Mouse (Mus musculus): Measurements from ENCODE around the gene Gm49601. TPM values are rescaled to one million over a fixed set of nuclear protein-coding genes. Genes with fewer than 3 reads are reported as not detected.

Gm49601 gene
- polyA plus RNA-seq (2017; shearing (Covaris generic)), result not detected

DNA sequence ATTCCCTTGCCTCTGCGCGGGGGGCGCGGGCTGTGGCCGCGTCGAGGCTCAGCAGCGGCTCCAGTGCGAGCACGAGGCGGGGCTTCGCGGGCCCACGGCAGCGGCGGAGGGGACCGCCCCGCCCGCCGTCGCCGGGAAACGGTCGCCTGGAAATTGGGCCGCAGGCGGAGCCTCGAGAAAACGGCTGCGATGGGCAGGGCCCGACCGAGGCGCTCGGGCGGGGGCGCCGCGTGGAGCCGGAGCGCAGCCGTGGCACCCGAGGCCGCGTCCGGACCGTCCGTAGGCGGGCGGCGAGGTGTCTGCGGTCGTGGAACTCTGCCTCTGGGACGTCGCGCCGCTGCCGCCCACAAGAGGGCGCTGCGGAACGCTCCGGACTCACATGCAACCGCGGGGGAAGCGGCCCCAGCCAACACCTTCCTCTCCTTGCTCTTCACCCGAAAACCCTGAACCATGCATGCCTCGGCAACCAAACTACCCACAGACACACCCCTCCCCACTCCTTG lies at the start of gene Gm49601:
Gm49601 (minus strand) TSS at position 52 of the 503 bp plus-strand sequence.
- ATAC-seq, result peak; percentile 75

DNA sequence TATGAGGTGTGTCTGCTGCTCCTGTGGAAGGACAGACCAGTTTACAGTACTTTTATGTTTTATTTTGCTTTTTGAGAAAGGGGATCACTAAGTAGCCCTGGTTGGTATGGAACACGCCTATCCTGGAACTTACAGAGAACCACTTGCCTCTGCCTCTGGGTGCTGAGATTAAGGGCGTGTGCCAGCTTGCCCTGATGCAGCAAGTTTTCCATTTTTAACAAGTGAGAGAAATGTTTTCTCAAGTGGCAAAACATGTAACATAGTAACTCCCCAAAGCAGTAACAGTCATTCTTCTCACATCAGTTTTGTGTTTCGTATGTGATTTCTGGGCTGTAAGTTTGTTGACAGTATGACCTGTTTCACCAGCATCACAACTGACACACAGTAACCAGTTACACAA lies 46.8 kb upstream of the Gm49601 start:
- ATAC-seq, result no peak

DNA sequence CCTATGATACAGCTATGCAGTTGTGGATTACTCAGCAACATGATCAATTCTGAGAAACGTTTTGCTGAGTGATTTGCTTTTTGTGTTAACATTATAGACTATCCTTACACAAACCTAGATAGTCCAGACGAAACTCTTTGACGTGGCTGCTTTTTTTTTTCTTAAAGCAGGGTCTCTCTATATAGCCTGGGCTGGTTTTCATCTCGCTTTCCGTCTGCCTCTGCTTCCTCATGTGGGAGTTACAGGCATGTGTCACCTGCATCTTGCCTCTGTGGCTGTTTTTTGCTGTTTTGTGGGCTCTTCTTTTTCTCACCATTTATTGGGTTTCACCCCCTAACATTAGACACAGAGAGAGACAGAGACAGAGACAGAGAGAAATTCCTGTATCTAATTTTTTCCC lies 45.8 kb upstream of the Gm49601 start:
- ATAC-seq, result no peak

DNA sequence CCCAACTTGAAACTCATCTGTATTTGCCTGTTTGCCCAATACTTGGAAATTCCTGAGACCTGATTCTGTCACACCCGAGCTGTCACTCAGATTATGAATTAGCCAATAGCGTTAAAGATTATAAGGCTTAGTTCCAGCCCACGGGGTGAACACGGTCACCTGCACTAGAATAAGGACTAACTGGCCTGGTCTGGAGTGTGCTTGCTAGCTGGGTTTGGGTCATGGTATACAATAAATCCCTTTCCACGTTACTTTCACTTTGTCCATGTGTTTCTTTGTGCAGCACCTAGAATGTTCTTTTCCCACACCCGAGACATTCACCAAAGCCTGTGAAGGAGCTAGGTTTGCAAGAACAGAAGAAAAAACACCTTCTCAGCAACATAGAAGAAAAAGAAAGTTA lies 43.7 kb upstream of the Gm49601 start:
- ATAC-seq, result no peak

DNA sequence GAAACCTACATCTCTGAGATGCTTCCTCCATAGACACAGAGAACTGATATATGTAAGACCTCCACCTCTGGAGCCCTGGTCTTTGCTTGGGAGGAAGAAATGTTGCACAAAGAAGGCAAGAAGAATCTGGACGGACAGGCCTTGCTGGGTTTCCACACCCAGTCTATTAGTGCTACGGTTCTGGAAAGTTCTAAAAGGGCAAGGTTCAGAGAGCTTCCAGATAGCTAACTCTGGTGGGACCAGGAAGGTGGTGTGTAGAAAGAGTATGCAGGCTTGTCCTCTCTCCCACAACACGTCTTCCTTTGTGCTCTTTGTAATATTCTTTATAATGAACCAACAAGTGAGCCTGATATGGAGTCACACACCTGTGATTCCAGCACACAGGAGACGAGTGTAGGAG lies 32.4 kb upstream of the Gm49601 start:
- no peak for ATAC-seq

DNA sequence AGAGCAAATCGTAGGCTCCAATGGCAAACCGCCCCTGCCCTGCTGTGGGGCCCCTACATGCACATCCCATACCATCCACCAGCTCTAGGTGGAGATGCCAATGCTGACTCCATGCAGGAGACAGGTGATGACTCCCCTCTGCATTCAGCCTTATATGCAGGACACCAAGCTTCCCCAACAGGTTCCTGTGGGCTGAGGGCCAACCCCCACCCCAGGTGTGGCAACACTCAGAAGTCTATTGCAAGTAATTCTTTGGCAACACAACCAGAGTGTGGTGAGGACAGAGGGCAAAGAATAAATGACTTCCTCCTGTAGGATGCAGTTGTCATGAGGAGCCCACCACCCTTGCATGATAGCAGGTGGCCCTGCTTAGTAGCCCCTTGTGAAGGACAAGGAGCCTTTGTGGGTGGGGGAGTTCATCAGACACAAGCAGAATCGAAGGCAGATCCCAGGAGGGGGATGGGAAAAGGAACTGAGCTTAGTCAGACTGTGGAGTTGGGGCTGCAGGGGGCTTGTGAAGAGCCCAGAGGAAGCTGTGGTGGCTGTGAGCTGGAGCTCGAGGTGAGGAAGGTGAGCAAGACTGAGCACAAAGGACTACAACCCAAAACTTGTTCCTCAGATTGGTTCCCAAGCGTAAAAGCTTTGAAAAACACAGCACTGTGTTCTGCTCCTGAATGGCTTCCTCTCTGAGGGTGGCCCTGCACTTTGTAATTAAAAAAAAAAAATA lies 29.3 kb upstream of the Gm49601 start:
- no peak for ATAC-seq

DNA sequence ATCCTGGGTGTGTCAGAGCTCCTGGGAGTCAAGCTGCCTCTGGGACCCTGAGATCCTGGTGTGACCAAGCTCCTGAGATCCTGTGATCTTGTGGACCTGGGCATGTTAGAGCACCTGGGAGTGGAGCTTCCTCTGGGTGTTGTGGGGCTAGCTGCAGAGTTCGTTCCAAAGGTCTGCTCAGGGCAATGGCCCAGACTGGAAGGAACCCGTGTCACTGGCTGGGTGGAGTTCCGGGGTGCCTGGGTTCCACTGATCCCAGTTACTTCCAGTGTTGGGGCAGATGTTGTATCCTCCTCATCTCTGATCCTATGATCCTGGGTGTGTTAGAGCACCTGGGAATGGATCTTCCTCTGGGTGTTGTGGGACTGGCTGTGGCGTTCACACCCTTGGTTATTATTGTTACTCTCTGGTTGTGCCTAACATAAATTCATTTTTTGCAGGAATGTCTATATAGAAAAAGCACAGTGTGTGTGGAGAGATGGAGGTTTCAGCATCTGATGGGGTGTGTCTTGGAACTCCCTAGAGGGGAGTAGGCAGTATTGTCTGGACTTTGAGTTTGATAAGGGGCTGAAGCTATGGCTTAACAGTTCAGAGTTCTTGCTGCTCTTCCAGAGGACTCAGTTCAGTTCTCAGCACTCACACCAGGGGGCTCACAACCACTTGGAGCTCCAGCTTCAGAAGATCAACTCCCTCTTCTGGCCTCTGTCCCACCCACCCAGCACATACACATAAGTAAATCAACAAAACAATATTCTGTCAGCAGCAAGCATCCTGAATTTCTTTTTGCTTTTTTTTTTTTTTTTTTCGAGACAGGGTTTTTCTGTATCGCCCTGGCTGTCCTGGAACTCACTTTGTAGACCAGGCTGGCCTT lies 27.3 kb upstream of the Gm49601 start:
- no peak for ATAC-seq

DNA sequence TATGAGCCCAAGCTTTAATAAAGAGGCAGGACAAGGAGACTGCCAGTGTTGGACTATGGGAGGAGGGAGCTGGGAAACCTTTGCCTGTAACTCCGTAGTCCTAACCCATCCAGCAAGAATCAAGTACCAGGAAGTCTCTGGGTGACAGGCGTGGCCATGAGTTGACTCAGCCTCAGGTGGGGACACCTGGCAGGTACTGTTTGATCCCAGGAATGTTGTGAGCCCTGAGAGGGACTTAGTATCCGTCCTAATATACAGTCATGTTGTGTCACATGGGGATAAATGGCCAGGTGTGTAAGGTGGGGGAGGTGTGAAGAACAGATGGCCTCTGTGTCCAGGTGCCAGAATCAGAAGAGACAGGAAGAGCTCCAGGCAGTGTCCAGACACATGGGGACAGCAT lies 22.9 kb upstream of the Gm49601 start:
- no peak for ATAC-seq

DNA sequence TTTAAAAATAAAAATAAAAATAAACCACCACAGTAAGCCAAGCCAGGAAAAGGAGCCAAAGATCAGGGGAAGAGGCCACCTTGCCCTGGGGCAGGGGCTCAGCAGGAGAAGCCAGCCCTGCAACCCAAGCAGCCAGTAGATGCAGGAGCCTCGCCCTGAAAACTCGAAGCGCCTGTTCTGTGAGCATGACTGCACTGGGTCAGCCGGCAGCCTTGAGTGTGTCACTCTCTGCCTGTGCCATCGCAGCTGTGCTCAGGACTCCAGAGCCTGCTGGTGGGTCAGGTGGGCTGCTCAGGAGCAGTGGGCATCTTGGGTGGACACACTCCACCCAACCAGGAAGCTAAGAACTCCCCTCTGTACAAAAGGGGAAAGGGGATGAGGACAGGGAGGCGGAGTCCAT lies 19.1 kb upstream of the Gm49601 start:
- ATAC-seq, result no peak

DNA sequence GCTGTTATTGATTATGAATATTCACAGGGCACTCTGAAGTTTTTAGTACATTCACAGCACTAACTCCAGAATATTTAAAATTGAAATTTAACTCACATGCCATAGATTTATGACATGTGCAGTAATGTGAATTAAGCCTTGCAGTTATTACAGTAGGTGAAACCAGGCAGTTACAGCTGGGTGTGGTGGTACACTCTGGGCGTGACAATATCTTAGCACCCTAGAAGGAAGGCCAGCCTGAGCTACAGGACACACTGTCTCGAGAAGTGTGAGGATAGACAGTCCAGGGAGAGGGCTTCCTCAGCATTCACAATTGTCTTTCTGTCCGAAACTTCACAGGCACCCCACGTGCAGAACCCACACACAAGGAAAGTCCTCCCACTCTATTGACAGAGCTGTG lies 18.3 kb upstream of the Gm49601 start:
- no peak for ATAC-seq

DNA sequence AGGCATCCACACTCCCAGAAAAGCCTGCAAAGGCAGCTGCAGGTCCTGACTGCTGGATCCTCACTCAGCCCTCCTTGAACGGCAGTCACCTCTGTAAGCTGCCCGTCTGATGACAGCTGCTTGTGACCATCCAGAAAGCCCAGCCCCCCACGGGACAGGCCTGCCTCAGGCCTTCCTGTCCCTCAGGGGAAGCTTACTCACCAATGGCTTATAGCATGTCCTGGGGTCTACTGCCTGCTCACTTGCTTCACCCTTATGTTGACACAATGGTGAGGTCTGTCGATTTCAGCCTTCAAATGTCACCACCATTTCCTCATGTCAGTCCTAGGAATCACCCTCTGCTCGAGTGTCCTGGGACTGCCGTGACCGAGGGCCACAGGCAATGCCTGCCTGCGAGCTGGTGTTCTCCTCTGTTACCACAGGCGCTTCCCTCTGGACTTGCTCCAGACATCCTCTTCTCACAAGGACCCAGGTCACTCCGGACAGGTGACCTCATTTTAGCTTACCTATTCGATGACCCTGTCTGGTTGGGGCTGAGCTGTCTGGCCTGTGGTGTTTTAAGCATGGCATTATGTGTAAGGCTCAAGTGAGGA lies 17.3 kb upstream of the Gm49601 start:
- no peak for ATAC-seq

DNA sequence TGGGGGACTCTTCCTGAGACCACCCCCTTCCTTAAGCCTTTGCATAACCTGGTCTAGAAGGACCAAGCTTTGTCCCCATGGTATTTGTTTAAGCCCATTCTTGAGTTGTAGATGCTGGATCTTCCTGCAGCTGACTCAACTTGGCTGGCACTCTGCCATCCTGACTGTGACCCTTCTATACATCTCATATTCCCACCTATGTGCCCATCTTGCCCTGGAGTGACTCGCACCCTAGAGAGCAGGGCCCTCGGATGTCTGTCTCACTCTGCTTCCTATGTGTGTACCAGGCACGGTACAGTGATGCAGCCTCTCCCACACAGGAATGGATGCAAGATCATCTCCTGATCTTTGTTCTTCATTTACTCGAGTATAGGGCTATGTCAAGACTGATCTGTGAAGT lies 16.7 kb upstream of the Gm49601 start:
- no peak for ATAC-seq

DNA sequence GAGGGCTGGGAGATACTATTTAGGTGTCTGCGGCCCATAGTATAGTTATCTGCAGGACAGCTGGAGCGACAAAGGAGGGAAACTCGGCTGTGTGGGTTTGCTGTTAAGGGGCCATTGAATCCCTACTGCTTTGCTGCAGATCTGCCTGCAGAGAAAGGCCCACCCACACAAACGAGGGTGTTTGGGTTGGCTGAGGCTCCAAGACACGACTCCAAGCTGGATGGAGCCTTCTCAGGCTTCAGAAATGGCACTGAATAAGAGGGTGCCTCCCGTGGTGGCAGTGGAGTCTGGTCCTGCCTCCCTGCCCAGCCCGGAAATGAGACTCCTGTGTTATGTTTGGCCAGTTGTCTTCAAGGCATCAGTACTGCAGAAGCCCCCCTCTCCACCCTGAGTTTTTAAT lies 16.1 kb upstream of the Gm49601 start:
- ATAC-seq, result no peak

DNA sequence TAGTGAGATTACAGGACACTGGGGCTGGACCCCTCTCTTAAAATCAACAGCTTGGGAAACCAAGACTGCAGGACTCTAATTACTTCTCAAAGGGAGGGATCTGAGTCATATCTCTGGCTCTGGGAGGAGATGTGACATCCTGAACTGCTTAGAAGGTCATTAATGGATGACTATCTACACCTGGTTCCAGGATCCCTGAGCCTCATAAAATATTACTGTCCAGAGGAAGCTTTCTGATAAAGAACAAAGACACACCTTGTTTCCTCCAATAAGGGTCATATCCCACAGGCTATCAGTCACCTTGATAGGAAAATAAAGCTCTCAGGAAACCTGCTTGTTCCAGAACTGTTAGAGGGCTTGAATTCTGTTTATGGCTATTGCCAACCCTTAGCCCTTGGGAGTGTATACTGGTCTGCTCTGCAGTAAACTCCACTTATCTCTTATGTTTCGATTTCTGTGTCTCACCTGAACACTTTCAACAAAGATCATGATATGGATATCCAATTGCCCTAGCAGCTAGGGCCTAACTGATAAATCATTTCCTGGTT lies 13.2 kb upstream of the Gm49601 start:
- no peak for ATAC-seq

DNA sequence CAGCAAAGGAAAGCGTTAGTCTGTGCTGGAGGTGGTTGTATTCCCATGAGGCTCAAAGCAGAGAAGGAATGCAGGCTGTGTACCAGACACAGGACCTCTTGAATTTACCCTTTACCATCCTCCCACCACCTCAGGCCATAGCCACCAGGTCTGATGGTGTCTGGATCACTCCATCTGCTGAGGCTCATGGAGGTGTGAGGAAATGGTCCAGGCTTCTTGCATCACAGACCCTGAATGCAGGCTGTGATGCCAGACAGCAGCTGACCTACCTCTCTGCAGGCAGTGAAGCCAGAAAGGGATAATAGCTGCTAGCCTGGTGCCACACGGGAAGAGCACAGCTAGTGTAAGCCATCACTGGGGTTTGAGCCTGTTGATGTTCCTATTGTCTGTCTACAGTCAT lies 12.2 kb upstream of the Gm49601 start:
- ATAC-seq, result no peak

DNA sequence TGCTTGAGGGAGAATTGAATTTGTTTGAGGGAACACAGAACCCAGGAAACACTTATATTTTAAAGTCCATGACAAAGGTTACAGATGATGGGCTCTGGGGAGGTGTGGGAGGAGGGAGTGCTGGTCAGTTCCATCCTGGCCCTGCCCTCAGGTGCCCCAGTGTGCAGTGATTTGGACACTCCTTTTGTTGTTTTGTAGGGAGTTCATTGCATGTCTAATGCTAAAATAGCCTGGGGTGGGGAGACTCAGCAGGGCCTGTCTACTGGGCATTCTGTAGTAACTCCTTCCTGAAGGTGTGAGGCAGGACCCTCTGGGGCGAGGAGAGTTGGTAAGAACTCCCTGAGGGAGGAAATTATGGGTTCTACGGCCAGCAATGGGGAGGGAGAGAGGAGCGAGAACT lies 10.6 kb upstream of the Gm49601 start:
- ATAC-seq, result no peak

DNA sequence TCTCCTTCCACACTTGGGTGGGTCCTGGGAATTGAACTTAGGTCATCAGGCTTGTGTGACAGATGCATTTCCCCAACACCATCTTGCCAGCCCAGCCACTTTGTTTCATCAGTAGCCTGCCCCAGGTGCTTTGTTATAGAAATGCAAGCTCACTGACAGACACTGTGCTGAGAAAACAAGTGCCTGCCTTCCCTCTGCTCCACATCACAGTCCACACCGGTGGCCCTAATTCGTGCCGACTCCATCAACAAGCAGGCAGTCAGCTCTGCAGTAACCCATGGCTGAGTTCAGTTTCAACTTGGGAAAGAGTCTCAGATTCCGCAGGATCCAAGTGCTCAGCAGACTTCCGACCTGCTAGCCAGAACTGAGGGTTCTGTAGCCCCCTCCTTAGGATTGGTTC lies 10.2 kb upstream of the Gm49601 start:
- ATAC-seq, result no peak

DNA sequence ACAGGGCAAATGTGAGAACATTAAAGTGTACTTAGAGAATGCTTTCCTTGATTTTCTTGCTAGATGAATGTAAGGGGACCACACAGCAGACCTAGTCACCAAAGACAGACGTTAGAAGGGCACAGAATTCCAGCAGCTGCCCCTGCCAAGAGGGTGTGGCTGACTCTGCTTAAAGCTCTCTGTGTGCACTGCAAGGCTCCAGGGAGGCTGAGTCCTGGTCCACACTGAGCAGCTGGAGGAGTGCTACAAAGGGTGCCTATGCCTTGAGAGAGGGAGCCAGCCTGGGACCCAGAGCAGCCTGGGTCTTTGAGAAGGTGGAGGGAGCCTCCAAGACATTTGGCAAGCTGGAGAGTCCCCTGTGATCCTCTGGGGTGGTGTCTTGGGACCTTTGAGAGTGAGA lies 7.1 kb upstream of the Gm49601 start:
- ATAC-seq, result no peak

DNA sequence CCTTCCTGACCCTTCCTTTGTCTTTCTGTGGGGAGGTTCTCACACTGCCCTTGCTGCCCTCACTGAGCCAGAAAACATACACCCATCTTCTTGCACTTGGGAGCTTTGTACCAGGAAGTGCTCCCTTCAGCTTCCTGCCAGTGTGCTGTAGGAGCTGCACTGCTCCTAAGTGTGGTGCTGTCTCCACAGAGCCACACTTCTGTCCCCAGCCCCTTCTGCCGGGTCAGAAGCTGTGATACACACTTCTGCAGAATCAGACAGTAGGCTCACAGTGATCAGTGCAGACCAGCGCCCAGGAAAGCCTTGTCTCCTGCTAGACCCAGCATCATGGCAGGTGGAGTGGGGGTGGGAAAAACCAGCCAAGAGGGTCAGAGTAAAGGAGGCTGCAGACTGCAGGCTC lies 6.6 kb upstream of the Gm49601 start:
- no peak for ATAC-seq

DNA sequence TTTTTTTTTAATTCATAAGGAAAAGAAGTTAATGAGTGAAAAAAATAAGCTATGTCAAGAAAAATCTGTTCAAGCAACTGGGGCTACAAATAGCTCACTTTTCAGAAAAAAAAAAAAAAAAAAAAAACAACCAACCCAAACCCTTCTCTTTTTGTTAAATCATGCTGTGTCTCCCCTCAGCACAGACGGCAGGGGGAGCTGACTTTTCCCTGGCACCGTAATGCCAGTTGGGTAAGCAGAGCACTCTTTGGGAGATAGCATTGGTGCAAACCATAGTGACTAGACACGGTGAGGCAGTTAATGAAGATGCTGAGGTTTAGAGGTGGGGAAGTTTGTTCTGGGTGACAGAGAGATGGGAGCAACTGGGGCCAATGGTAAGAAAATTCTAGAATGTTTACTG lies 5.8 kb upstream of the Gm49601 start:
- ATAC-seq, result no peak

DNA sequence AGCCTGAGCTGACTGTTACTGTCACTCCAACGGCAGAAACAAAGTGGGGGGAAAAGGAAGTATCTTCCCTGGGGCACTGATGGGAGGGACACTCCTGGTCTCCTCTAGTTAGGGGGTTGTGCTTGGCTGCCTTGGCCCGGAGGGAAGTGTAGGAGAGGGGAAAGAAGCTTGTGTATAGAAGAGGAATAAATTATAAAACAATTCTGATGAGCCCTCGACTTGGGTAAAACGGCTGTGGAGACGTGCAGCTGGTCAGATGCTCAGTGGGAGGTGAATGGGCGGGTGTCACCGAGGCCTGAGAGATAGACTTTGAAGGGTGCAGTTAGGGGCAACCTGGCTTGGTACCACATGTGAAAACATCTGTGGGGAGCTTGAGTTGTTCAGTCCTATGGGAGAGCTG lies 4.9 kb upstream of the Gm49601 start:
- ATAC-seq, result no peak

DNA sequence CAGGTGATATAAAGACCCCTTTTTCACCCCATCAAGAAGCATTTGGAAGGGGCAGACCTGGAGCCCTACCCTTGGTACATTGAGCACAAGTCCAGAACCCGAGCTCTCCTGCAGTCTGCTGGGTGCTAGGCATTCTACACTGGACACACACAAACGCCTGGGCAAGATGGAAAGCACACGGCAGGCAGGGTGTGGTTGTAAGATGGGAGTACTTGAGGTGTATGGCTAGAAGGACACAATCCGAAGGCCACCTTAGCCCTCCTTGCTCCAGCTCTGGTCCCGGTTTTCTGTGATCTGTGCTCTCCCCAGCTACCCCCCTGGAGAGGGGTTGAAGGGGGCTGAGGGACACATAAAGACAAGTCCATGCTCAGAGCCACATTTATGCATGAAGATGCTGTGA lies 4.1 kb upstream of the Gm49601 start:
- ATAC-seq, result no peak
